Comparison of ENCODE assay signal across 23 mouse cellular contexts in genomic region chr3:135232058-135232457, GRCm38 (mm10).
"Had no signal": no experiment of that assay in that cellular context is flagged by ENCODE, and none has a peak within 500 bp of the region (broad histone marks: within the 10 kb centered on the region; RNA-seq: fewer than 3 reads in every experiment).

No protein-coding gene starts in this region.

- H3K27ac ChIP-seq: heart, embryonic 10.5 days; hindbrain, embryonic 10.5 days; hindbrain, embryonic 12.5 days; hindbrain, embryonic 15.5 days; hindbrain, postnatal 0 days; layer of hippocampus, adult 2 months; left cerebral cortex, adult 2 months; limb, embryonic 10.5 days; limb, embryonic 12.5 days; liver, embryonic 13.5 days; liver, embryonic 15.5 days had no signal

- H3K4me3 ChIP-seq: heart, embryonic 10.5 days; heart, embryonic 12.5 days; hindbrain, embryonic 10.5 days; hindbrain, embryonic 12.5 days; hindbrain, embryonic 15.5 days; layer of hippocampus, adult 2 months; left cerebral cortex, adult 2 months; limb, embryonic 10.5 days; limb, embryonic 12.5 days; liver, embryonic 13.5 days; liver, embryonic 15.5 days had no signal

- DNase-seq: gastrocnemius, postnatal 14 days; heart, adult 18-20 months; heart, postnatal 10 days; heart, postnatal 4 days; kidney, adult 18-20 months; kidney, adult 8-10 months; kidney, postnatal 10 days; kidney, postnatal 25 days; kidney, postnatal 4 days; liver; liver, embryonic 13.5 days had no signal

- H3K9me3 ChIP-seq: heart, embryonic 10.5 days; heart, embryonic 12.5 days; hindbrain, embryonic 10.5 days; hindbrain, embryonic 12.5 days; hindbrain, embryonic 15.5 days; limb, embryonic 10.5 days; limb, embryonic 12.5 days; liver, embryonic 13.5 days; liver, embryonic 15.5 days had no signal

- ATAC-seq: hindbrain, postnatal 0 days had no signal

- H3K36me3 ChIP-seq: hindbrain, embryonic 15.5 days had no signal

- H3K9ac ChIP-seq: heart, embryonic 12.5 days; hindbrain, embryonic 12.5 days; hindbrain, embryonic 15.5 days; limb, embryonic 12.5 days; liver, embryonic 13.5 days; liver, embryonic 15.5 days had no signal

- H3K4me2 ChIP-seq: heart, embryonic 12.5 days; hindbrain, embryonic 12.5 days; hindbrain, embryonic 15.5 days; limb, embryonic 12.5 days; liver, embryonic 11.5 days; liver, embryonic 13.5 days; liver, embryonic 15.5 days had no signal

- H3K4me1 ChIP-seq: heart, embryonic 10.5 days; heart, embryonic 12.5 days; hindbrain, embryonic 10.5 days; hindbrain, embryonic 12.5 days; hindbrain, embryonic 15.5 days; limb, embryonic 10.5 days; limb, embryonic 12.5 days; liver, embryonic 13.5 days; liver, embryonic 15.5 days had no signal

- H3K27me3 ChIP-seq: heart, embryonic 12.5 days; hindbrain, embryonic 12.5 days; hindbrain, embryonic 15.5 days; limb, embryonic 12.5 days; liver, embryonic 13.5 days; liver, embryonic 15.5 days had no signal
